Mouse (Mus musculus) thymus, postnatal 0 days (tissue): ENCODE measurements around the gene Gdpd1. TPM values are rescaled to one million over a fixed set of nuclear protein-coding genes. Genes with fewer than 3 reads are reported as not detected.
"Not testable (repeated sequence)": the region's sequence is repeated elsewhere in the genome, so short reads cannot be mapped to it uniquely, and the experiment has no call there.

Experiments used
- DNase-seq: peaks from one replicate; pipeline ENCODE4 v3.0.0-alpha.2; 2015; ENCODE audit warnings: low spot score
- polyA plus RNA-seq: library from polyadenylated mRNA; unstranded; fragments of >200 nt; fragmentation: Nextera tagmentation; extraction: Ambion mirVana; gene quantifications from 2 replicates; pipeline ENCODE4 v1.2.1, GENCODE M21; 2015

Gdpd1 gene
- polyA plus RNA-seq, 1 experiment from 2014 or later: 12.6 TPM

GRCm38 (mm10) chr11:87026096-87026875 lies 47.6 kb downstream of the Gdpd1 start:
- DNase-seq: no peak

GRCm38 (mm10) chr11:87025351-87025750 lies 48.5 kb downstream of the Gdpd1 start:
- DNase-seq: no peak

GRCm38 (mm10) chr11:87023240-87023639 lies 50.6 kb downstream of the Gdpd1 start:
- not testable (repeated sequence) for DNase-seq

- DNase-seq: no peak
Observed at GRCm38 (mm10) chr11:87022765-87023164, 51.1 kb downstream of the Gdpd1 start.

GRCm38 (mm10) chr11:87021551-87021950 lies 52.3 kb downstream of the Gdpd1 start:
- DNase-seq: no peak

GRCm38 (mm10) chr11:87020449-87020848 lies 53.4 kb downstream of the Gdpd1 start:
- no peak for DNase-seq

- no peak for DNase-seq
Observed at GRCm38 (mm10) chr11:87019431-87019830, 54.4 kb downstream of the Gdpd1 start.

- no peak for DNase-seq
Observed at GRCm38 (mm10) chr11:87018081-87018480, 55.8 kb downstream of the Gdpd1 start.

- no peak for DNase-seq
Observed at GRCm38 (mm10) chr11:87015691-87016090, 58.2 kb downstream of the Gdpd1 start.

GRCm38 (mm10) chr11:87010476-87010875 lies 63.4 kb downstream of the Gdpd1 start:
- peak; percentile 56 for DNase-seq

- no peak for DNase-seq
Observed at GRCm38 (mm10) chr11:87007371-87007770, 66.5 kb downstream of the Gdpd1 start.

- no peak for DNase-seq
Observed at GRCm38 (mm10) chr11:87004960-87005755, 68.7 kb downstream of the Gdpd1 start.

GRCm38 (mm10) chr11:87002078-87002829 lies 71.6 kb downstream of the Gdpd1 start:
- no peak for DNase-seq

GRCm38 (mm10) chr11:87001217-87001616 lies 72.6 kb downstream of the Gdpd1 start:
- DNase-seq: no peak

GRCm38 (mm10) chr11:86996266-86996665 lies 77.6 kb downstream of the Gdpd1 start:
- no peak for DNase-seq

- DNase-seq: peak; percentile 75
Observed at GRCm38 (mm10) chr11:86995625-86996221, 78.1 kb downstream of the Gdpd1 start.

GRCm38 (mm10) chr11:86994791-86995624 lies 78.9 kb downstream of the Gdpd1 start:
- no peak for DNase-seq

GRCm38 (mm10) chr11:86994330-86994729 lies 79.5 kb downstream of the Gdpd1 start:
- DNase-seq: no peak

GRCm38 (mm10) chr11:86993041-86994037 lies 80.5 kb downstream of the Gdpd1 start, which contains the start of gene Ypel2:
Ypel2 (minus strand) TSS chr11:86993707.
- DNase-seq: peak; percentile 96
